Mouse (Mus musculus) retina, embryonic 14.5 days (tissue): ENCODE results near the gene Apoa5.

Source experiments
- DNase-seq: peaks from one replicate; pipeline ENCODE4 v3.0.0-alpha.2; 2015; ENCODE audit warnings: low spot score

Gene Apoa5

GRCm38 (mm10) chr9:46268343-46268873, at the start of gene Apoa5:
TSS of gene Apoa5 (plus strand) at chr9:46268633.
- DNase-seq = no peak

- no peak for DNase-seq
Observed at GRCm38 (mm10) chr9:46223090-46223489, 45.3 kb upstream of the Apoa5 start.

- no peak for DNase-seq
Observed at GRCm38 (mm10) chr9:46224101-46224500, 44.3 kb upstream of the Apoa5 start.

GRCm38 (mm10) chr9:46224945-46225660, 43.3 kb upstream of the Apoa5 start:
- no peak for DNase-seq

- no peak for DNase-seq
Observed at GRCm38 (mm10) chr9:46227064-46227614, 41.3 kb upstream of the Apoa5 start.

GRCm38 (mm10) chr9:46228491-46228890, 39.9 kb upstream of the Apoa5 start, which contains the start of gene Apoa1:
TSS of gene Apoa1 (plus strand) at chr9:46228580.
- no peak for DNase-seq

- peak; percentile 89 for DNase-seq
Observed at GRCm38 (mm10) chr9:46229573-46230449, 38.6 kb upstream of the Apoa5 start.

- DNase-seq = no peak
Observed at GRCm38 (mm10) chr9:46230450-46230975, 37.9 kb upstream of the Apoa5 start.

- DNase-seq = no peak
Observed at GRCm38 (mm10) chr9:46235196-46235595, 33.2 kb upstream of the Apoa5 start.

GRCm38 (mm10) chr9:46235596-46235648, 33.0 kb upstream of the Apoa5 start, which contains the start of gene Apoc3:
TSS of gene Apoc3 (minus strand) at chr9:46235636.
- DNase-seq = no peak

- DNase-seq = no peak
Observed at GRCm38 (mm10) chr9:46235649-46236048, 32.8 kb upstream of the Apoa5 start.

GRCm38 (mm10) chr9:46238850-46239249, 29.6 kb upstream of the Apoa5 start:
- DNase-seq = no peak

- no peak for DNase-seq
Observed at GRCm38 (mm10) chr9:46240526-46241153, 27.8 kb upstream of the Apoa5 start, which contains the start of gene Apoa4. TSS of gene Apoa4 (plus strand) at chr9:46240696.

GRCm38 (mm10) chr9:46241818-46242217, 26.6 kb upstream of the Apoa5 start:
- DNase-seq = no peak

- DNase-seq = no peak
Observed at GRCm38 (mm10) chr9:46243122-46243521, 25.3 kb upstream of the Apoa5 start.

- DNase-seq = no peak
Observed at GRCm38 (mm10) chr9:46243584-46243983, 24.8 kb upstream of the Apoa5 start.

- DNase-seq = peak; percentile 93
Observed at GRCm38 (mm10) chr9:46246752-46247324, 21.6 kb upstream of the Apoa5 start.

GRCm38 (mm10) chr9:46256177-46256576, 12.3 kb upstream of the Apoa5 start:
- DNase-seq = no peak

- DNase-seq = no peak
Observed at GRCm38 (mm10) chr9:46256658-46257385, 11.6 kb upstream of the Apoa5 start.

GRCm38 (mm10) chr9:46257546-46257945, 10.9 kb upstream of the Apoa5 start:
- no peak for DNase-seq

- no peak for DNase-seq
Observed at GRCm38 (mm10) chr9:46259111-46259510, 9.3 kb upstream of the Apoa5 start.
